Mouse (Mus musculus) midbrain, embryonic 10.5 days (tissue): ENCODE results near the gene Vmn2r16. TPM values are rescaled to one million over a fixed set of nuclear protein-coding genes. Genes with fewer than 3 reads are reported as not detected.

Experiments used
- DNase-seq: peaks from one replicate; pipeline ENCODE4 v3.0.0-alpha.2; 2017; ENCODE audit warnings: low spot score
- H3K27ac ChIP-seq: fragments of 300-500 bp; sonication (generic); replicated peaks from 2 replicates; pipeline ENCODE4 v1.5.1; 2016; ENCODE audit warnings: mild to moderate bottlenecking
- H3K27me3 ChIP-seq: fragments of 300-500 bp; sonication (generic); 2 replicates; pipeline ENCODE4 v1.6.1; 2016; ENCODE audit warnings: low read depth, mild to moderate bottlenecking; ENCODE audit not compliant: poor library complexity, severe bottlenecking
- H3K36me3 ChIP-seq: fragments of 300-500 bp; sonication (generic); 2 replicates; pipeline ENCODE4 v1.6.1; 2016; ENCODE audit warnings: mild to moderate bottlenecking, moderate library complexity
- H3K4me1 ChIP-seq: fragments of 300-500 bp; sonication (generic); 2 replicates; pipeline ENCODE4 v1.6.1; 2016
- H3K4me3 ChIP-seq: fragments of 300-500 bp; sonication (generic); 2 replicates; pipeline ENCODE4 v1.5.1; 2016; ENCODE audit warnings: mild to moderate bottlenecking, moderate library complexity
- H3K9me3 ChIP-seq: fragments of 300-500 bp; sonication (generic); replicated peaks from 2 replicates; pipeline ENCODE4 v1.6.1; 2016; ENCODE audit warnings: mild to moderate bottlenecking
- WGBS: fragments of 180-500 bp; shearing (Covaris S2); methylation state at CpG from one replicate; pipeline ENCODE4 v1.1.7; 2016; 5-methylcytosine and 5-hydroxymethylcytosine counted together
- polyA plus RNA-seq: library from polyadenylated mRNA; unstranded; fragments of >200 nt; fragmentation: Nextera tagmentation; extraction: Ambion mirVana; gene quantifications from 2 replicates; pipeline ENCODE4 v1.2.1, GENCODE M21; 2016

The Vmn2r16 gene
- polyA plus RNA-seq, result not detected in 2 replicates

- Histone ChIP-seq H3K36me3 (no peaks in the 10 kb centered on the region), H3K27me3 (no peaks in the 10 kb centered on the region), H3K4me1 (no peaks in the 10 kb centered on the region), H3K27ac (no peak within 1 kb of the TSS), H3K9me3 (peaks cover 41% of the 10 kb centered on the region), H3K4me3 (no peak within 1 kb of the TSS)
- WGBS, result 73% methylated on average over 2 of the region's 2 CpGs
- DNase-seq, result no peak
Observed at GRCm38 (mm10) chr5:109329862-109330261, at the start of gene Vmn2r16. Gene Vmn2r16 (plus strand): TSS chr5:109330162.

DNA sequence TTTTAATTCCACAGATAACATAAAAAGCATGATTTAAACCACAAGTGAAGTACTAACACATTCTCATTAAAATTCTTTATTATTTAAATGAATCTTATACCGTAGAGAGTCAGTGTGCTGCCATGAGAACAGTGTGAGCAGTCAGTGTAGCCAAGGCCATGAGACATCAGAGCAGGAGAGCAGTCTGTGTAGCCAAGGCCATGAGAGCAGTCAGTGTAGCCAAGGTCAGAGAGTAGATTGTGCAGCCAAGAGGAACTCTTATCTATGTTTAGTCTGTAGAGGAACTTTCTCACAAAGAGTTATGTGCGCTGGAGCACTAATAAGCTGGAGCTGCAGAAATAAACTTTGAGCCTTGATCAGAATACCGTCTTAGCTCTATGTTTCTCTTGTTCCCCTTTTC lies 35.3 kb upstream of the Vmn2r16 start:
- Histone ChIP-seq H3K27ac (no peak overlapping the region), H3K36me3 (no peaks in the 10 kb centered on the region), H3K9me3 (peaks cover 37% of the 10 kb centered on the region; the same call in 1 of the 2 replicates), H3K4me1 (no peaks in the 10 kb centered on the region), H3K27me3 (no peaks in the 10 kb centered on the region), H3K4me3 (no peak overlapping the region)
- WGBS, result 89% methylated on average over 3 of the region's 3 CpGs
- DNase-seq, result no peak

DNA sequence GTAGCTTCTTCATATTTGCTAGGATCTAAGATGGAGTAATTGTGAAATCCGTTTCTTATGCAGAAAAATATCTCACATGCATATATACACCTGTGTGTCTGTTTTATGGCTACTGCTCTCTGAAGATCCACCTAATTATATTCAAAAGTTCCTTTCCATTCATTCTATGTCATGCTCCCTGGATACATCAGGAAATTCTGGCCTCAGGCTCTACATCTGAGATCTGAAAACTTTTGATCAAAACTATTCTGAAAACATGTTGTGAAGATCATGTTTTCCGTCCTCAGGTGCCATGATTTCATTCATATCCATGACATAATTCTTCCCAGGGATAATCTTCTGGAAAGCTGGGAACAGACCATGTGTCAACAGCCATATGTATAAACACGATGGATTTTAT lies 32.4 kb upstream of the Vmn2r16 start, which contains the start of gene Vmn2r15:
Vmn2r15 (minus strand) TSS at position 101 of the 400 bp plus-strand sequence.
- no peak within 1 kb of the TSS for H3K27ac ChIP-seq
- no peaks in the 10 kb centered on the region for H3K27me3 ChIP-seq
- no peaks in the 10 kb centered on the region for H3K36me3 ChIP-seq
- no peak for DNase-seq
- 69% methylated on average over 3 of the region's 3 CpGs for WGBS
- H3K4me3 ChIP-seq, result no peak within 1 kb of the TSS
- peaks cover 38% of the 10 kb centered on the region; the same call in 1 of the 2 replicates for H3K9me3 ChIP-seq
- H3K4me1 ChIP-seq, result no peaks in the 10 kb centered on the region

DNA sequence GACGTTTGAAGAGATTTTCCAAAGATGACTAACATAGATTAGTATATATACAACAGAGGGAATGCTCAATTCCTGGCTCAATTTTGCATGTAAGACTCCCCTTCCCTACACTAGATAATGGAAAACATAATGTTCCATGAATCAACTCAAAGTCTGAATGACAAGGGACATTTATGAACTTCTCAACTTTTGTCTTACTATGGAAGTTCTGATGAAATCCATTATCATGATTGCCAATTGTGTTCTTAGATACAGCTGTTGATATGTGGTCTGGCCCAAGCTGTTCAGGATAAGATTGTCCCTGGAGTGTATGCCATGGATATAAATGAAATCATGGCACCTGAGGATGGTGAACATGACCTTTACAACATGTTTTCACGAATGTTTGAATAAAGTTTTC lies 89.4 kb downstream of the Vmn2r16 start, which contains the start of gene Vmn2r17:
Vmn2r17 (plus strand) TSS at position 301 of the 400 bp plus-strand sequence.
- H3K4me3 ChIP-seq, result no peak within 1 kb of the TSS
- H3K4me1 ChIP-seq, result no peaks in the 10 kb centered on the region
- 68% methylated on average over 2 of the region's 2 CpGs for WGBS
- H3K27ac ChIP-seq, result no peak within 1 kb of the TSS
- no peaks in the 10 kb centered on the region for H3K27me3 ChIP-seq
- no peaks in the 10 kb centered on the region for H3K36me3 ChIP-seq
- peaks cover 27% of the 10 kb centered on the region; the same call in 1 of the 2 replicates for H3K9me3 ChIP-seq
- no peak for DNase-seq

Other genes with a start within 250 kb of the Vmn2r16 start
- gene Vmn2r12, start 232.2 kb upstream of the Vmn2r16 start, polyA plus RNA-seq, result not detected in 2 replicates
- not detected in 2 replicates for gene Vmn2r13, start 138.0 kb upstream of the Vmn2r16 start, polyA plus RNA-seq
- gene Vmn2r14, start 105.5 kb upstream of the Vmn2r16 start, polyA plus RNA-seq, result not detected in 2 replicates
- gene Vmn2r15, start 32.5 kb upstream of the Vmn2r16 start, polyA plus RNA-seq, result not detected in 2 replicates
- gene Vmn2r17, start 89.5 kb downstream of the Vmn2r16 start, polyA plus RNA-seq, result not detected in 2 replicates
- gene Crlf2, start 228.8 kb downstream of the Vmn2r16 start, polyA plus RNA-seq, result 3.7 and 3.9 TPM in 2 replicates